Mouse (Mus musculus): Measurements from ENCODE around the gene Cox20.

- TF ChIP-seq POLR2A (IDR thresholded peaks at IDR 0.05; ENCODE audit: extremely low read depth, insufficient read depth, low read length) (no peak), CTCF (IDR thresholded peaks at IDR 0.05; ENCODE audit: extremely low read depth, insufficient read depth, low read length) (no peak)
Measured at GRCm38 (mm10) chr1:178324568-178324967, 5.6 kb downstream of the Cox20 start.
